Mouse (Mus musculus): ENCODE measurements around the gene Rab7b. TPM values are rescaled to one million over a fixed set of nuclear protein-coding genes. Genes with fewer than 3 reads are reported as not detected.

Rab7b gene
- polyA plus RNA-seq (2014; fragmentation: Illumina TruSeq; extraction: RNeasy Lipid Tissue Mini Kit (QIAGEN cat#74804); ENCODE audit: low read depth, low replicate concordance) = 1.2 TPM

GRCm38 (mm10) chr1:131688475-131688874 is at the start of gene Rab7b:
Rab7b (plus strand) TSS chr1:131688695.

GRCm38 (mm10) chr1:131743868-131744464 is 55.5 kb downstream of the Rab7b start, which contains the start of gene Slc26a9:
Slc26a9 (plus strand) TSS chr1:131744022.

Other genes starting within 250 kb of the Rab7b start
- gene Srgap2, start 161.3 kb upstream of the Rab7b start, polyA plus RNA-seq (2014; fragmentation: Illumina TruSeq; extraction: RNeasy Lipid Tissue Mini Kit (QIAGEN cat#74804); ENCODE audit: low read depth, low replicate concordance) = 10.7 TPM
- 1.5 TPM for gene Fam72a, start 160.8 kb upstream of the Rab7b start, polyA plus RNA-seq (2014; fragmentation: Illumina TruSeq; extraction: RNeasy Lipid Tissue Mini Kit (QIAGEN cat#74804); ENCODE audit: low read depth, low replicate concordance)
- gene Avpr1b, start 89.5 kb upstream of the Rab7b start, polyA plus RNA-seq (2014; fragmentation: Illumina TruSeq; extraction: RNeasy Lipid Tissue Mini Kit (QIAGEN cat#74804); ENCODE audit: low read depth, low replicate concordance) = not detected
- gene Ctse, start 50.4 kb upstream of the Rab7b start, polyA plus RNA-seq (2014; fragmentation: Illumina TruSeq; extraction: RNeasy Lipid Tissue Mini Kit (QIAGEN cat#74804); ENCODE audit: low read depth, low replicate concordance) = 2.5 TPM
- not detected for gene Slc26a9, start 55.3 kb downstream of the Rab7b start, polyA plus RNA-seq (2014; fragmentation: Illumina TruSeq; extraction: RNeasy Lipid Tissue Mini Kit (QIAGEN cat#74804); ENCODE audit: low read depth, low replicate concordance)
- 22.5 TPM for gene Pm20d1, start 108.7 kb downstream of the Rab7b start, polyA plus RNA-seq (2014; fragmentation: Illumina TruSeq; extraction: RNeasy Lipid Tissue Mini Kit (QIAGEN cat#74804); ENCODE audit: low read depth, low replicate concordance)
- gene Slc41a1, start 138.8 kb downstream of the Rab7b start, polyA plus RNA-seq (2014; fragmentation: Illumina TruSeq; extraction: RNeasy Lipid Tissue Mini Kit (QIAGEN cat#74804); ENCODE audit: low read depth, low replicate concordance) = 5.9 TPM
- 7.1 TPM for gene Rab29, start 178.5 kb downstream of the Rab7b start, polyA plus RNA-seq (2014; fragmentation: Illumina TruSeq; extraction: RNeasy Lipid Tissue Mini Kit (QIAGEN cat#74804); ENCODE audit: low read depth, low replicate concordance)
- gene Nucks1, start 221.8 kb downstream of the Rab7b start, polyA plus RNA-seq (2014; fragmentation: Illumina TruSeq; extraction: RNeasy Lipid Tissue Mini Kit (QIAGEN cat#74804); ENCODE audit: low read depth, low replicate concordance) = 89.1 TPM